Mouse (Mus musculus) liver, adult 2 months (tissue): ENCODE data around the gene Syt3.

ENCODE experiments used
- CTCF ChIP-seq: fragments of 200-500 bp; IDR thresholded peaks from 2 replicates; pipeline ENCODE4 v1.5.1; 2011; ENCODE audit warnings: low read depth, low read length, control low read depth
- POLR2A ChIP-seq: fragments of 200-500 bp; IDR thresholded peaks from 2 replicates; pipeline ENCODE4 v1.6.1; 2011; ENCODE audit warnings: low read length, control low read depth; ENCODE audit not compliant: insufficient read depth; ENCODE audit errors: extremely low read depth

GRCm38 (mm10) chr7:44437933-44438332 lies 54.0 kb downstream of the Syt3 start:
- TF ChIP-seq CTCF (no peak), POLR2A (no peak)
